Mouse (Mus musculus) gastrocnemius, adult 18-20 months (tissue): ENCODE data around the gene Nxnl1. TPM values are rescaled to one million over a fixed set of nuclear protein-coding genes. Genes with fewer than 3 reads are reported as not detected.
"Not testable (repeated sequence)": the region's sequence is repeated elsewhere in the genome, so short reads cannot be mapped to it uniquely, and the experiment has no call there.

ENCODE experiments used
- DNase-seq: peaks from one replicate; pipeline ENCODE4 v3.0.0; 2021; ENCODE audit warnings: low spot score
- total RNA-seq, 2 experiments: library from RNA; stranded (reverse); gene quantifications; 2 replicates each; pipeline ENCODE4 v1.2.3; 2021

The Nxnl1 gene
- total RNA-seq, 2 experiments from 2014 or later = not detected

- no peak for DNase-seq
These were observed 8.1 kb downstream of the Nxnl1 start, which contains the start of gene Tmem221 for GRCm38 (mm10) chr8:71558071-71558957. Tmem221 (minus strand) TSS chr8:71558871.

GRCm38 (mm10) chr8:71554644-71555043, 11.8 kb downstream of the Nxnl1 start:
- no peak for DNase-seq

GRCm38 (mm10) chr8:71554001-71554400, 12.4 kb downstream of the Nxnl1 start:
- no peak for DNase-seq

GRCm38 (mm10) chr8:71552770-71553169, 13.6 kb downstream of the Nxnl1 start:
- DNase-seq = no peak

- no peak for DNase-seq
These were observed 15.6 kb downstream of the Nxnl1 start for GRCm38 (mm10) chr8:71550754-71551153.

- DNase-seq = no peak
These were observed 18.8 kb downstream of the Nxnl1 start for GRCm38 (mm10) chr8:71547590-71547989.

GRCm38 (mm10) chr8:71545053-71545452, 21.3 kb downstream of the Nxnl1 start:
- no peak for DNase-seq

- DNase-seq = no peak
These were observed 22.6 kb downstream of the Nxnl1 start for GRCm38 (mm10) chr8:71543755-71544154.

GRCm38 (mm10) chr8:71542632-71543343, 23.6 kb downstream of the Nxnl1 start, which contains the start of gene Mvb12a:
Mvb12a (plus strand) TSS chr8:71542922.
- peak; percentile 99 for DNase-seq

GRCm38 (mm10) chr8:71537028-71537867, 29.2 kb downstream of the Nxnl1 start, which contains the start of gene Bst2:
Bst2 (minus strand) TSS chr8:71537456.
- DNase-seq = peak; percentile 91

- DNase-seq = no peak
These were observed 30.7 kb downstream of the Nxnl1 start for GRCm38 (mm10) chr8:71535663-71536062.

GRCm38 (mm10) chr8:71534263-71534810, 32.1 kb downstream of the Nxnl1 start:
- DNase-seq = no peak

- DNase-seq = not testable (repeated sequence)
These were observed 35.5 kb downstream of the Nxnl1 start for GRCm38 (mm10) chr8:71530735-71531467.

- DNase-seq = no peak
These were observed 37.9 kb downstream of the Nxnl1 start for GRCm38 (mm10) chr8:71528362-71529073.

GRCm38 (mm10) chr8:71527162-71527870, 39.1 kb downstream of the Nxnl1 start:
- DNase-seq = no peak

- no peak for DNase-seq
These were observed 40.1 kb downstream of the Nxnl1 start for GRCm38 (mm10) chr8:71526272-71526671.

- DNase-seq = no peak
These were observed 41.0 kb downstream of the Nxnl1 start, which contains the start of gene Ccdc194 for GRCm38 (mm10) chr8:71525226-71526050. Ccdc194 (minus strand) TSS chr8:71525711.

GRCm38 (mm10) chr8:71521634-71522033, 44.8 kb downstream of the Nxnl1 start:
- peak; percentile 97 for DNase-seq
